Mouse (Mus musculus) embryo, embryonic 10.5 days (tissue): ENCODE data around the gene Rhno1.
"Not testable (repeated sequence)": the region's sequence is repeated elsewhere in the genome, so short reads cannot be mapped to it uniquely, and the experiment has no call there.

Experiments used
- DNase-seq: peaks from one replicate; pipeline ENCODE4 v3.0.0-alpha.2; 2015; ENCODE audit warnings: low spot score

The Rhno1 gene

DNA sequence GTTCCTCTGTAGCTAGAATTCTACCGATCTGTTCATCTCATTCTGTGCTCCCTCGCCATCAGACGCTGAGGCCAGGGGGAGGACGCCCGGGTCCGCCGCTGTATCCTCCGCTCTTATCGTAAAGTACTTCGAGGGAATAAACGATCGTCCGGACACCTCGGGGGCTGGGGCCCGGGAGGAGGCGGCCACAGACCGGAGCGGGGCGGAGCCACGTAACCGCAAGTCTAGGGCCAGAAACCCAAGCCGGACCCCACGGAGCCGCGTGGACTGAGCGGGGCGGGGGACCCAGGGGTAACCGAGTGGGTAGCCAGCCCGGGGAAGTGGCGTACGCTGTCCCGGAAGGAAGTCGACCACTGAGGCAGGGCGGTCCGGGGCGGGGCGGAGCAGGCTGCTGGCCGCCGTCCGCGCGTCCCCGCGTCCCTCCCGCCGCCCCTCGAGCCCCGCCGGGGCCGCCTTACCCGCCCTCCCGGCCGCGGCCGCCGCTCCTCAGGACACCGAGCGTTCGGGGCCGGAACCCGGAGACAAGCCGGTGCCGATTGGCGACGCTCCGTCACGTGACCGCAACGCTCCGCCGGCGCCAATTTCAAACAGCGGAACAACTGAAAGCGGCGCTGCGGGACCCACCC, at the start of gene Rhno1, which contains the start of gene Foxm1:
Gene Rhno1, minus strand, starts transcription at position 531 of the 626 bp plus-strand sequence.
Gene Foxm1, plus strand, starts transcription at position 587 of the 626 bp plus-strand sequence.
- DNase-seq = peak; percentile 92

DNA sequence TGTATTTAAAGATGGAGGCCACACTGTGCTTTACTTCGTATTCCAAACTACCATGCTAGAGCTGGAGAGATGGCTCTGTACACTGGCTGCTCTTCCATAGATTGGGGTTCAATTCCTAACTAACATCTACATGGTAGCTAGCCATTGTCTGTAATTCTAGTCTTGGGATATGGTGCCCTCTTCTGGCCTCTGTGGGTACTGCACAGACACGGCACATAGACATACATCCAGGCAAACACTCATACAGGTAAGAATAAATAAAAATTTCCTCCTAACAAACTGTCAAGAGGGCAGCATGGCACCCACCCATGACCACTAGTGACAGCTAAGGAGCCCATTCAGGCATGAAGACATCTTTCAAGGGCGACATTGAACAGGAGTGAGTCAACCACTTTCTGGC, 48.4 kb upstream of the Rhno1 start:
- peak; percentile 87 for DNase-seq

DNA sequence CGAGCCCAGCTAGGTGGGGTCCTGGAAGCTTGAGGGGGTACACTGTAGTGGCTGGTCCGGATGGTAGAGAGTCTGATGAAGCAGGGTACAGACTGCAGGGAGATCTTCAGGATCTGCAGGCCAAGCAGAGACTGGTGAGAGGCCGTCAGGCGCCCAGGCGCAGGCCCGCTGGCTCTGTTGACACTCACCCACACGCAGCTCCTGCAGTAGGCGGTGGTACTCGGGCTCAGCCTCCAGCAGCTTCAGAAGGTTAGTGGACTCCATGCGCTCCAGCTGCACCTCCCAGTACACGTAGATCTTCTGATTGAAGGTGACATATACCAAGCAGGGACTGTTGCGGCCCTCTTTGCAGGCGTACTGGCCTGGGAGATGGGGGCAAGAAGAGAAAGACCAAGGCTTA, 47.6 kb upstream of the Rhno1 start:
- DNase-seq = no peak

DNA sequence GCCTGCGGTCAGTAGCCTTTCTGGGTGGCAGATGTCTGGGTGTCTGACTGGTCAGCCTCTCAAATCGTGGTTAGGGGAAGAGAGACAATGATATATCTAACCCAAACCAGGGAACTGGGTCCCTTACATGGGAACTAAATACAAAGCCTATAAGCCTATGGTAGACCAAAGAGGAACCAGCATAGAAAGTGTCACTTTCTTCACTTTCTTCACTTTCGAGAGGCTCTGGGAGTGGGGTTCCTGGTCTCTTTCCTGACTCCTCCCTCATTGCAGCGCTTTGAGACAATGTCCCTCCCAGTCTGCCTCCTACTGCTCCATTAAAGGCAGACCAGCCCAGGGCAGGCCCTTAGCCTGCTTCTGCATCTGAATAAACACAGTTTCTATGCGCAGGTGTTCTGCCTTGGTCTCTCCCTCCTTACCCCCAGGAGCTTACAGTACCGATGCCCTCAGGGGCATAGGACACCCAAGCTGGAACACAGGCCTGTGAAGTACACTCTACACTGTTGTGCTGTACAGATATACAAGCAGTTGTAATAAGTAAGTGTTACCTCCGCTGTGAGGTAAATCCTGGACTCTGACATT, 45.9 kb upstream of the Rhno1 start:
- DNase-seq = no peak

DNA sequence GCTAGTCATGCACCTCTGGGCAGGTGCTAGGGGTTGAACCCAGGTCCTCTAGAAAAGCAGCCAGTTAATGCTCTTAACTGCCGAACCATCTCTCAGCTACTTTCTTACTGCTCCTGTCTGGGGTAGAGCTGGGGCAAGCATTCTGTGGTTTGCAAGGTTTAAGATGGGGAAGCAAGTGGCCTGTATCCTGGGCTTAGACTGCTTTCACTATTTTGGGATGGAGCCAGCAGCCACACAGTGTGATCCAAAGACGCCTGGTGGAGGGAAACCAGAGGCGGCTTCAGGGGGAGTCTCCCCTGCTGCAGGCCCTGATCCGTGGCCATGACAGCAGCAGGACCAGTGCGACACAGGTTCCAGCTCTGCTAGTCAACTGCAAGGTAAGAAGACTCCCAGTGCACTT, 42.0 kb upstream of the Rhno1 start:
- no peak for DNase-seq

DNA sequence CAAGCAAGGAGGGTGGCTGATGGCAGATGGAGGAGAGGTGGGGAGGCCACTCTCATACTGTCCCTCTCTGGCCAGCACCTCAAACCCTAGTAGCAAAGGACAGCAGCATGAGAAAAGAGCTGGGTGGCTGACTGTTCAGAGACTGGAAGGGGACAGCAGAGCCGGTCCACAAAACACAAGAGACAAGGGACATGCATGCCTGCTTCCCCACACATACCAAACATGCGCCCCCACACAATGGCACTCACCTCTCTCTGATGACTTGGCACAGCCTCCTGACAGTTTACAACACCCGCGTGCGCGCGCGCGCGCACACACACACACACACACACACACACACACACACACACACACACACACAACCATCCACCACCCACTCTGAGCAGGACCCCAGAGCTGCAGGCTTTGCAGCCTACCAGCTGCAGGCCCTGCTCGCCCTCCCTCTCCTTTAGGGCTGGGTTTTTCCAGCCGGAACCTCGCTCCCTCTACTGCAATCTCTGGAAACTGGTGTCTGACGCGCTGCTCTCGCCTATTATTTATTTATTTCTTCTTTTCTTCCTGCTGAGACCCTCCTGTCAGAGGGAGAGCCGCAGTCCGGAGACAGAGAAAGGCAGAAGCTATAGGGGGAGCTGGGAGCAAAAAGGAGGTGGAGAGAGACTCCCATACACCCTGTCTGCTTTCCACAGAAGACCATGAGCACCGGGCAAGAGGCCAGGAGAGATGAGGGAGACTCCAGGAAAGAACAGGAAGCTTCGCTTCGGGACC, 36.9 kb upstream of the Rhno1 start:
- DNase-seq = peak; percentile 14

DNA sequence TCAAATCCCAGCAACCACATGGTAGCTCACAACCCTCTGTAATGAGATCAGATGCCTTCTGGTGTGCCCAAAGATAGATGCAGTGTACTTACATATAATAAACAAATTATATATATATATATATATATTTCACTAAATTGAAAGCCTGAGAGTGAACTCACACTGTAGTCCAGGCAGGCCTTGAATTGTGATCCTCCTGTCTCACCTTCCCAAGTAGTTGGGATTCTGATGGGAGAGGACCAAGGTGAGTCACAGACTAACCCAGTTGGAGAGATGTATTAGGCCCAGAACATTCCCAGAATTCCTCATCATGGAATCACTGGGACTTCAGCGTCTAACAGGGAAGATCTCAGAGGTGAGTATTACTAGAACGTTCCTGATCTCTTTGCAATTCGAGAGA, 36.3 kb upstream of the Rhno1 start, which contains the start of gene Nrip2:
Gene Nrip2, plus strand, starts transcription at position 301 of the 400 bp plus-strand sequence.
- no peak for DNase-seq

DNA sequence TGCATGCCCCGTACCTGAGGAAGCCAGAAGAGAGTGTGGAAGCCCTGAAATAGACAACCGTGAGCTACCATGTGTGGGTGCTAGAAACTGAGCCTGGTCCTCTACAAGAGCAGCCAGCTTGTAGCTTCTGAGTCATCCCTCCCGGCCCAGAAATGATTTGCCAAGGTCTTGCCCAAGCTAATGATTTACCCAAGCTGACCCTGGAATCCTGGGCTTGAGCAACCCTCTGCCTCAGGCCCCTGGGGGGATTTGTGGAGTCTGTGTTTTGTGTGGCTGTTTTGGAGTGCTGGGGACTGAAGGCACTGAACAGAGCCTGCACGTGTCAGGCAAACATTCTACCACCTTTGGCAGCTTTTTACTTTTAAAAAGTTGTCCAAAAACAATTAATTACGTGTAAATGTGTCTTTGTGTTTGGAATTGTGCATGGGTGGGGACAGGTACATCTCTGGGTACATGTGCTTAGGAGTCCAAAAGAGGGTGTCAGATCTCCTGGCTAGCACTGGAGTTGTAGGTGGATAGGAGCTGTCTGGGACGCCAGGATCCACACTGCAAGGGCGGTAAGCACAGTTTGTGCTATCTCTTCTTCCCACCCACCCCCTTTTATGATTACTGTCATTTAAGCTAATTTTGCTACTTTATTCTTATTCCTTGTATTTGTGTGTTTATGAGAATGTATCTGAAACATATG, 35.0 kb upstream of the Rhno1 start:
- DNase-seq = no peak

DNA sequence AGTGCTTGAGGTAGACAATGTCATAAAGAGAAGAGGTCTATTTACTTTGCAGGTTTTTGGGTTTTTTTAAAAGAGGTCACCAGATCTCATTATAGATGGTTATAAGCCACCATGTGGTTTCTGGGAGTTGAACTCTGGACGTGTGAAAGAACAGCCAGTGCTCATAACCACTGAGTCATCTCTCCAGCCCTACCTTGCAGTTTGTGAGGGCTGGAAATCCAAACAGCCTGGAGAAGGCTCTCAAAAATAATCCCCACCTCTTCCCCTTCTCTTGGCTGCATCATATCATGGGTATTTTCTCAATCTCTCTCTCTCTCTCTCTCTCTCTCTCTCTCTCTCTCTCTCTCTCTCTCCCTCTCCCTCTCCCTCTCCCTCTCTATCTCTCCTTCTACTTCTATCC, 28.0 kb upstream of the Rhno1 start:
- no peak for DNase-seq

DNA sequence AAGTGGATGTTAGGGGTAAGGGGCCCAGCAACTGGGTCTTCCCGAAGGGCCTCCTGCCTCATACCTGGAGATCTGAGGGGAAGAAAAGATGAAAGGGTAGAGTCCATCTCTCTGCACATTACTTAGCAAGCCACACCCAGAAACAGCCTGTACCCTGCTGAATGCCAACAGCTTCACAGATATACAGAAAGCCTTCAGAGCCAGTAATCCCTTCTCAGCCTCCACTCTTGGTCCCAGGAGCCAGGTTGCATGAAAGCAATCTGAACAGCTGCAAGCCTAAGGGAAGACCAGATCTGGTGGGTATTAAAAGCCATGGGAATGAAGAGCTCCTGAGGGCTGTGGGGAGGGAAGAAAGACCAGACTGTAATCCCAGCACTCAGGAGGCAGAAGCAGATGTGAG, 26.5 kb upstream of the Rhno1 start:
- DNase-seq = no peak

DNA sequence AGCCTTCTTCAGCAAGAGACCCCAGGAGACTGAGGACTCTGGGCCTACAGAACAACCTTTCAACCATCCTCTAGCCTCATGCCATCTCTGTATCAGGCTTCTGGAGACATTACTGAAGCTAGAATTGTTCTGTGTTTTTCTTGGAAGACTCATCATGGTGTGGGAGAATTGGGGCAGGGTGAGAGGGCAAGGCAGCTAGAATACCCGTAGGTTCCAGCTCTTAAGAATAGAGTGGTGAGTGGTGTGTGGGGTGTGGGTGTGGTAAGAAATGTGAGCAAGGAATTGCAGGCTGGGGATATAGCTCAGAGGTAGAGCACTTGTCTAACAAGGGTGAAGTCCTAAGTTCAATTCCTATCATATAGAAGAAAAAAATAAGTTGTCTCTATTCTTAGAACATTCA, 22.3 kb upstream of the Rhno1 start:
- no peak for DNase-seq

DNA sequence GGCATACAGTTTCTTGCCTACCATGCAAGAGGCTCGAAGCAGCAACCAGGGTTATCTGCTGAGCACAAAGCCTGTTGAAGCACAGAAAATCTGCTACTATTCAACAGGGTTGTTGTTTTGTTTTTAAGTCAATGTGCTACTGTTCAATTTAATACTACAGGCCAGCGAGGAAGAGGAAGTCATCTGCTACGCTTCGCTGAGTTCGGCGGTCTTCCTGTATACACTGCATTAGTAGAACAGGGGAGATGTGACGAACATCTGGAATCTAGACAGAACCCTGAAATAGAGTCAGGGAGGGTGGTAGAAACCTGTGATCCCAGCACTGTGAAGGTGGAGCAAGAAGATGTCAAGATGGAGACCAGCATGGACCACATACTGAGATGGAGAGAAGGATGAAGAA, 21.0 kb upstream of the Rhno1 start:
- DNase-seq = no peak

DNA sequence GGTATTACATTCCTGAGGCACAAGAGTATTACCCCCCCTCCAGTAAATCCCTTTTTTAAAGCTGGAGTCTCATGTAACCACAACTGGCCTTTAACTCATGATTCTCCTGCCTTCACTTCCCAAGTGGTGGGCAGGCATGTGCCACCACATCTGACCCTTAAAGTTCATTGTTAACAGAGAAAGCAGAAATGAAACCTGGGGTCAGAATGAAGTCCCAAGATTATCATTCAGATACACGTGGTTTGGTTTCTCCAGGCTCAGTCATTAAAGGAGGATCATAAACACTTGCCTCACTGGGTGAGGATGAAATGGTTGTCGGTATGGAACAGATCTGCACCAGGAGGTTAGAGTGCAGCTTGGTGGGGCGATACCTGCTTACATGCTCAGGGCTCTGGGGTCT, 18.5 kb upstream of the Rhno1 start:
- DNase-seq = no peak

DNA sequence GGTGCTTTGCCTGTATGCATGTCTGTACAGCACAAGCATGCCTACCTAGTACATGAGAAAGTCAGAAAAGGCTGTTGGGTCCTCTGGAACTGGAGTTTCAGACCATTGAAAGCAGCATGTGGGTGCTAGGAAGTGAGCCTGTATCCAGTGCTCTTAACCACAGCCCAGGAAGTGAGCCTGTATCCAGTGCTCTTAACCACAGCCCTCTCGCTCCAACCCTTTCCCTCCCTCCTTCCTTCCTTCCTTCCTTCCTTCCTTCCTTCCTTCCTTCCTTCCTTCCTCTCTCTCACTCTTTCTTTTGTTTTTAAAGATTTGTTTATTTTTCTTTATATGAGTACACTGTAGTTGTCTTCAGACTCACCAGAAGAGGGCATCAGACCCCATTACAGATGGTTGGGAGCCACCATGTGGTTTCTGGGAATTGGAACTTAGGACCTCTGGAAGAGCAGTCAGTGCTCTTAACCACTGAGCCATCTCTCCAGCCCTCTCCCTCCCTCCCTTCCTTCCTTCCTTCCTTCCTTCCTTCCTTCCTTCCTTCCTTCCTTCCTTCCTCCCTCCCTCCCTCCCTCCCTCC, 18.0 kb upstream of the Rhno1 start:
- not testable (repeated sequence) for DNase-seq

DNA sequence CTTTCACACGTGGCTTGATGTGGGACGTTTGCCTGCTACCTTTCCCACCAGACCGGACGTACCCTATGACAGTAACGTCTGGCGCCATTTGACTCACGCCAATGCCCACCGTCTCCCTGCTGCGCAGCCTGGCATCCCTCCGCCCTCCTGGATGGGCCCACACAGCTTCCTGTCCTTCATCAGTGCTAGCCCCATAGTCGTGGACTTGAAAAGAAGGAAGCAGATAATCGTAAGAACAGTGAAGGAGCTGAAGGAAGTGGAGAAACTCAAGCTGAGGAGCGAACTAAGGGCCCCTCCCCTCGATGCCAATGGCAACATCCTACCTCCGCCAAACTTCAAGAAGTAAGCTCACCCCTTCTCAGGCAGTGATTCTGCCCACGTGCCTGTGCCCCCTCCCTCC, 16.9 kb upstream of the Rhno1 start:
- DNase-seq = no peak

DNA sequence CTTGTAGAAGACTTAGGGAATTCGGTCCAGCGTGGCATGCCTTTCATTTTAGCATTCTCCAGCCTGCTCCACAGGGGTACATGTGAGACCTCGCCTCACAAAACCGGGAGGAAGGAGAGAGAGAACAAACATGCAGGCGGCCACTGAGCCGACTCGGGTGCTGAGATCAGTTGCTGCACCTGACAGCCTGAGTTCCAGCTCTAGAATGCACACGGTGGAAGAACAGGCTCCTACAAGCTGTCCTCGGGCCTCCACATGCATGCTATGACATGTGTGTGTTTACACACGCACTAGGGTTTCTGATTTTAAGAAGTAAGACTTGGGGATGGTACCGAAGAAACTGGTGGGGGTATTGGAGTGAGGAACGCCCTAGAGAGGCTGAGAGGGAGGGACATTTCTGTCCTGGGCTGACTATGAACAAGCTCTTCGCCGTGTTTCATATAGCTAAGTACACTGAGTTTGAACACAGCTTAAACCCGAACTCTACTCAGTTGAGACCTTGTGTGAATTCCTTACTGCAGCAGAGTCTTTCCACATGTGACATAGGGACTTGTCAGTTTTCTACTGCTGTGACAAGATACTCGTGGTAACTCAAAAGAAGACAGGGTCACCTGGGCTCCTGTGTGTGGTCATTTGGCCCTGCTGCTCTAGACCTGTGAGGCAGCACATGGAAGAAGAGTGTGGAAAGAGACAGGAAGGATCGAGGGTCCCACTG, 13.8 kb upstream of the Rhno1 start:
- no peak for DNase-seq

DNA sequence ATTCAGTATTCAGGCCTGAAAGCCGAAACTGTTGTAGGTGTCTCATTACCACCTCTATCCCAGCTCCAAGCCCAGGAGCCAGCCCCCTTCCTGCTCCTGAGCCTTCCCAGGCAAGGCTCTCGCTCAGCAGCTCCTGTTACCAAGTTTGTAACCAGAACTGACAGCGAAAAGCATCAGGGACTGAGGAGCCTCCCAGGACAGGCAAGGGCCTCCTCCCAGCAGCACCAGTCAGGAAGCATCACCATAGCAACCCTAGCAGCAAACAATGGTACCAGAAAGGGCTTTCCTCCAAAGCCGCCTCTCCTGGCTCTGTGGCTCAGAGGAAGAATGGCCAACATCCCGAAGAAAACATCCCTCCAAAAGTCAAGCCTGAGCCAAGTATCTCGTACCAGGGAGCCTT, 12.5 kb upstream of the Rhno1 start, which contains the start of the genes Tex52 and Gm44596:
Gene Tex52, plus strand, starts transcription at position 265 of the 400 bp plus-strand sequence.
Gene Gm44596, plus strand, starts transcription at position 312 of the 400 bp plus-strand sequence.
- DNase-seq = peak; percentile 72

DNA sequence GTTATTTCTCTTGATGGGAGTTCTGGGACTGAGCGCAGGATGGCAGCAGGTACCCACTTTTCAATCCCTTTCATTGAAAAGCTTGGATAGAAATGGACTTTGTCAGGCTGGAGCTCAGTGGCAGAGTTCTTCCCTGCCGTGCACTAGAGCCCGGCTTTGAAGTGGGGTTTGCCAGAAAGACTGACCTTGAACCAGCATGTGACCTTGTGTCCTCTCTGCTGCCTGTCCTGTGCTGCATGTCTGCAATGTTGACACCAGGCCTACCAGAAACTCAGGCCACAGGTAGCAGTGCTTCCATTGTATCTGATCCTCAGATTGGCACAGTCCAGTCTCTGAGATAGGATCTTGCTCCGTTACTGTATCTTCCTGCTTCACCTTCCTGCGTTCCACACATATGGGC, 7.3 kb upstream of the Rhno1 start:
- DNase-seq = no peak

DNA sequence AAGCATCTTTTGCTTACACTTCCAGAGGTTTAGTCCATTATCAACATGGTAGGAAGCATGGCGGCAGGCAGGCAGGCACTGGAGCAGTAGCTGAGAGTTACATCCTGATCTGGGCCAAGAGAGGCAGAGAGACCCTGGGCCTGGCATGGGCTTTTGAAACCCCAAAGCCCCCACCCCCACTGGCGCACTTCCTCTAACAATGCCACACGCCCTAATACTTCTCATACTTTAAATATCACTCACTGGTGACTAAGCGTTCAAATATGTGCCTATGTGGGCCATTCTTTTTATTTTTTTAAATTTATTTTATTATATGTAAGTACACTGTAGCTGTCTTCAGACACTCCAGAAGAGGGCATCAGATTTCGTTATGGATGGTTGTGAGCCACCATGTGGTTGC, 3.8 kb upstream of the Rhno1 start:
- no peak for DNase-seq

DNA sequence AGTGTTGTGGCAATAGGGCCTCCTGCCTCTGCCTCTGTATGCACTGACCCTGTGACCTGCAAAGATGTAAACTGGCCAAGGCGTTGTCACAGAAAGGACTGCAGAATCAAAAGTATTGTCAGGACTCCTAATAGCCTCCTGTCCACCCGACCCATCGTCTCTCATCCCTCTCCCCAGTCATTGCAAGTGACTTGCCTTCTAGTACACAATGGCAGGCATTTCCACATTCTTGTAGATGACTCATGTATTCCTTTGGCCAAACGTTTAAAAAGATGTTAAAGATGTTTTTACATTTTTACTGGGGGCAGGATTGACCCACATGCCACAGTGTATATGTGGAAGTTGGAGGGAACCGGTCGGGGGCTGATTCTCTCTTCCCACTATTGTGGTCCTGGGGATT, 2.0 kb upstream of the Rhno1 start:
- DNase-seq = no peak

DNA sequence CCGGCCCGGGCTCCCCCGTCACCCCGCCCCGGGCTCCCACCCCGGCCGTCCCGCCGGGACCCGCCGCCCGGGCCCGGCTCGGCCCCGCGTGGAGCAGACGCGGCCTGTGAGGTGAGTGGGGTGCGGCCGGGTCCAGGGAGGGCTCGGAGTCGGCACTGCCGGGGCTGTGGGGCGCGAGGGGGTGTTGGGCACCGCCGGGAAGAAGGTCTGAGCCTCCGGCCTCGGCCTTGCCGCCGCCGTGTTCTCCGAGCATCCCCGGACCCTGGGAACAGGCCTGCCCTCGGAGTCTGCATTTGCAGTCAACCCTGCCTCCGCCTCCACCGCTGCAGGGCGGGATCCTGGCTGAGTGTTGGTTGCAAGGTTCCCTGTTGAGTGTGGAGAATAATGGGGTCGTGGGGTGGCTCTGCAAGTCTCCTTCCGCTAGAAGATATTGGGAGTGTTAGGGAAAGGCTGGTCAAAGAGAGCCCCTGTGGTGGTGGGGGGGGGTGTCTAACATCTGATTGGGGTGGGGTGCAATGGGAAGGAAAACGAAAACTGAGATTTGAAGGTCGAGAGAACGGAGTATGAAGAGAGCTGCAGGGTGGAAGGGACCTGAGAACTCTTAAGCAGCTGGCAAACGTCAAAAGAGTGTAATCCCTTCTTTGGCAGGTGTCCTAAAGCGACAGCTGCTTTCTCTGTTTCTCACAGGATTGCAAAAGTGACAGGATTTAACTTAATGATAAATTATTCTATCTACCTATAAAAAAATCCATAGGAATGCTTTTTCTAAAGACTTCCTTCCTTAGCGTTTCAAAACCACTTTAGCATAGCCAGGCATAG, 505 bp upstream of the Rhno1 start:
- peak; percentile 66 for DNase-seq
